Mouse (Mus musculus) C2C12 (cell line): ENCODE data around the gene Mecp2. TPM values are rescaled to one million over a fixed set of nuclear protein-coding genes. Genes with fewer than 3 reads are reported as not detected.

Experiments used
- H3K27me3 ChIP-seq: one replicate; pipeline ENCODE4 v1.6.1; 2011; ENCODE audit not compliant: control insufficient read depth, insufficient read depth, insufficient read length
- H3K36me3 ChIP-seq: one replicate; pipeline ENCODE4 v1.6.1; 2011; ENCODE audit not compliant: control insufficient read depth, insufficient read depth
- H3K4me3 ChIP-seq: one replicate; pipeline ENCODE4 v1.5.1; 2011; ENCODE audit warnings: mild to moderate bottlenecking, control low read depth; ENCODE audit not compliant: poor library complexity, insufficient read depth, severe bottlenecking
- H3K79me2 ChIP-seq: one replicate; pipeline ENCODE4 v1.6.1; 2011; ENCODE audit not compliant: control insufficient read depth, insufficient read depth
- H3K79me3 ChIP-seq: one replicate; pipeline ENCODE4 v1.6.1; 2011; ENCODE audit warnings: low read depth, control low read depth
- H3ac ChIP-seq: one replicate; pipeline ENCODE3; 2011; ENCODE audit warnings: low read depth; ENCODE audit not compliant: control insufficient read depth, insufficient read length
- CEBPB ChIP-seq: IDR thresholded peaks from one replicate; pipeline ENCODE4 v1.6.1; 2011; ENCODE audit warnings: low read depth, mild to moderate bottlenecking, control low read depth, moderate library complexity
- CTCF ChIP-seq: IDR thresholded peaks from one replicate; pipeline ENCODE4 v1.5.1; 2011; ENCODE audit not compliant: control insufficient read depth, insufficient read depth, insufficient read length
- FOSL1 ChIP-seq: IDR thresholded peaks from one replicate; pipeline ENCODE4 v1.8.0; 2011; ENCODE audit warnings: mild to moderate bottlenecking, low read length; ENCODE audit not compliant: poor library complexity, insufficient read depth, severe bottlenecking
- MAX ChIP-seq: IDR thresholded peaks from one replicate; pipeline ENCODE4 v1.6.1; 2011; ENCODE audit warnings: mild to moderate bottlenecking, control low read depth
- MYOD1 ChIP-seq: IDR thresholded peaks from one replicate; pipeline ENCODE4 v1.6.1; 2011; ENCODE audit warnings: low read depth; ENCODE audit not compliant: control insufficient read depth, insufficient read length
- MYOG ChIP-seq: IDR thresholded peaks from one replicate; pipeline ENCODE4 v1.6.1; 2011; ENCODE audit not compliant: control insufficient read depth, insufficient read length; ENCODE audit errors: extremely low read depth
- USF1 ChIP-seq: IDR thresholded peaks from one replicate; pipeline ENCODE4 v1.6.1; 2011; ENCODE audit warnings: low read depth, mild to moderate bottlenecking, control low read depth, moderate library complexity
- microRNA-seq: library from miRNA; unstranded; fragments of <30 nt; microRNA quantifications from one replicate; pipeline ENCODE4, GENCODE M21; 2019; ENCODE audit warnings: borderline microRNAs expressed
- polyA plus RNA-seq: library from polyadenylated mRNA; unstranded; fragments of >200 nt; fragmentation: generic; extraction: Trizol; gene quantifications from one replicate; pipeline ENCODE4 v1.2.1, GENCODE M21; 2012; ENCODE audit warnings: missing spikeins

The Mecp2 gene
- polyA plus RNA-seq, 1 experiment, result 7.0 TPM

- H3K27me3 ChIP-seq, result no peaks in the 10 kb centered on the region
- no peaks in the 10 kb centered on the region for H3K79me2 ChIP-seq
- no peaks in the 10 kb centered on the region for H3K79me3 ChIP-seq
- no peak overlapping the region for H3K4me3 ChIP-seq
- H3ac ChIP-seq, result no peak overlapping the region
- H3K36me3 ChIP-seq, result no peaks in the 10 kb centered on the region
- TF ChIP-seq USF1 (no peak), FOSL1 (no peak)
Observed at GRCm38 (mm10) chrX:74006401-74006800, 128.8 kb downstream of the Mecp2 start.

GRCm38 (mm10) chrX:74003644-74004043, 131.5 kb downstream of the Mecp2 start:
- TF ChIP-seq MAX (no peak), CEBPB (no peak), FOSL1 (no peak), MYOD1 (no peak), MYOG (no peak), USF1 (no peak), CTCF (no peak)
- no peak overlapping the region for H3K4me3 ChIP-seq

GRCm38 (mm10) chrX:74001024-74001423, 134.1 kb downstream of the Mecp2 start:
- Histone ChIP-seq H3ac (no peak overlapping the region), H3K36me3 (no peaks in the 10 kb centered on the region), H3K79me3 (no peaks in the 10 kb centered on the region)

More at GRCm38 (mm10) chrX:74003644-74004043, 131.5 kb downstream of the Mecp2 start:
- Histone ChIP-seq H3K36me3 (no peaks in the 10 kb centered on the region), H3K27me3 (no peaks in the 10 kb centered on the region), H3K79me2 (no peaks in the 10 kb centered on the region), H3K79me3 (no peaks in the 10 kb centered on the region), H3ac (no peak overlapping the region)

GRCm38 (mm10) chrX:73998911-73999869, 136.0 kb downstream of the Mecp2 start:
- TF ChIP-seq FOSL1, result no peak
- TF ChIP-seq CEBPB, result peak; percentile 55
- H3K79me2 ChIP-seq, result no peaks in the 10 kb centered on the region
- no peaks in the 10 kb centered on the region for H3K79me3 ChIP-seq
- no peaks in the 10 kb centered on the region for H3K36me3 ChIP-seq
- no peak overlapping the region for H3K4me3 ChIP-seq
- H3K27me3 ChIP-seq, result no peaks in the 10 kb centered on the region
- H3ac ChIP-seq, result no peak overlapping the region

More at GRCm38 (mm10) chrX:74001024-74001423, 134.1 kb downstream of the Mecp2 start:
- Histone ChIP-seq H3K27me3 (no peaks in the 10 kb centered on the region), H3K4me3 (no peak overlapping the region), H3K79me2 (no peaks in the 10 kb centered on the region)
- TF ChIP-seq FOSL1 (no peak), USF1 (no peak), MAX (no peak), MYOG (no peak), MYOD1 (no peak), CEBPB (no peak), CTCF (no peak)

GRCm38 (mm10) chrX:73977783-73978182, 157.4 kb downstream of the Mecp2 start:
- H3K79me2 ChIP-seq, result no peaks in the 10 kb centered on the region
- H3K79me3 ChIP-seq, result no peaks in the 10 kb centered on the region
- no peaks in the 10 kb centered on the region for H3K36me3 ChIP-seq
- H3ac ChIP-seq, result no peak overlapping the region
- TF ChIP-seq MYOG, result no peak
- TF ChIP-seq FOSL1, result no peak
- no peak for TF ChIP-seq MYOD1
- no peak for TF ChIP-seq USF1
- TF ChIP-seq CEBPB, result no peak
- TF ChIP-seq MAX, result no peak
- TF ChIP-seq CTCF, result no peak
- H3K4me3 ChIP-seq, result no peak overlapping the region
- no peaks in the 10 kb centered on the region for H3K27me3 ChIP-seq

Small RNA genes within 50 kb of the gene (microRNA-seq; reads per million reads assigned to microRNA genes)
- gene Mir5132 (2.4 reads per million, percentile 41 among the genes with 10 or more reads in this experiment), gene Mir718 (0.20 reads per million)

Other genes with a start within 250 kb of the Mecp2 start
- gene Avpr2, start 243.3 kb downstream of the Mecp2 start, polyA plus RNA-seq, result 0.02 TPM
- gene L1cam, start 239.3 kb downstream of the Mecp2 start, polyA plus RNA-seq, result 0.55 TPM
- gene Arhgap4, start 213.5 kb downstream of the Mecp2 start, polyA plus RNA-seq, result 0.23 TPM
- gene Naa10, start 213.4 kb downstream of the Mecp2 start, polyA plus RNA-seq, result 165 TPM
- gene Renbp, start 204.5 kb downstream of the Mecp2 start, polyA plus RNA-seq, result 73.2 TPM
- 58.7 TPM for gene Hcfc1, start 169.0 kb downstream of the Mecp2 start, polyA plus RNA-seq
- 33.9 TPM for gene Irak1, start 111.4 kb downstream of the Mecp2 start, polyA plus RNA-seq
- 0.07 TPM for gene Opn1mw, start 7.9 kb downstream of the Mecp2 start, polyA plus RNA-seq
- gene Tex28, start 32.5 kb upstream of the Mecp2 start, polyA plus RNA-seq, result not detected
- 0.01 TPM for gene Tktl1, start 41.9 kb upstream of the Mecp2 start, polyA plus RNA-seq
- gene Flna, start 114.5 kb upstream of the Mecp2 start, polyA plus RNA-seq, result 1,024 TPM
- 172 TPM for gene Emd, start 119.3 kb upstream of the Mecp2 start, polyA plus RNA-seq
- 3,196 TPM for gene Rpl10, start 135.4 kb upstream of the Mecp2 start, polyA plus RNA-seq
- 18.1 TPM for gene Taz, start 146.5 kb upstream of the Mecp2 start, polyA plus RNA-seq
- 13.9 TPM for gene Dnase1l1, start 147.0 kb upstream of the Mecp2 start, polyA plus RNA-seq
- gene Atp6ap1, start 161.7 kb upstream of the Mecp2 start, polyA plus RNA-seq, result 120 TPM
- 95.2 TPM for gene Gdi1, start 169.6 kb upstream of the Mecp2 start, polyA plus RNA-seq
- gene Fam50a, start 177.7 kb upstream of the Mecp2 start, polyA plus RNA-seq, result 45.4 TPM
- gene Plxna3, start 193.7 kb upstream of the Mecp2 start, polyA plus RNA-seq, result 7.9 TPM
- 68.7 TPM for gene Lage3, start 218.3 kb upstream of the Mecp2 start, polyA plus RNA-seq
- gene Ubl4a, start 237.9 kb upstream of the Mecp2 start, polyA plus RNA-seq, result 60.7 TPM
- gene Slc10a3, start 238.0 kb upstream of the Mecp2 start, polyA plus RNA-seq, result 18.5 TPM